Mouse (Mus musculus): ENCODE measurements around the gene Ccdc70. TPM values are rescaled to one million over a fixed set of nuclear protein-coding genes. Genes with fewer than 3 reads are reported as not detected.
"Not testable (repeated sequence)": the region's sequence is repeated elsewhere in the genome, so short reads cannot be mapped to it uniquely, and the experiment has no call there.

The Ccdc70 gene
- polyA plus RNA-seq (2015; fragmentation: Nextera tagmentation; extraction: Ambion mirVana): not detected in 2 replicates

DNA sequence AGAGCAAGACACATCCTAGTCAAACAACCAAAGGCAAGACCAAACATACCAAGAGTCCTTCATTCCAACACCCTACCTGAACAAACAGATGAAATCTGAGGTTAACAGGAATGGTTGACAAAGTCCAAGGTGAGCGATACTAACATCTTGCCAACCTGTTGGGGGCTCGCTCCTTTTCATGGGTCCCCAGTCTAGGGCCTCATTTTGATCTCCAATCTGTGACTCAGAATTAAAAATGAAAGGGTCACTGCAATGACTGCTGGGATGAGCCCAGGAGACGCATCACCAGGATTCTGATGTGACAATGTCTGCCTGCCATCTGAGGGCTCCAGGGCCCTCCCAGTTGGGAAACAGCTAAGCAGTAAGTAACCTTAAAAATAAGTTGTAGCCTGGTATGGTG lies at the start of gene Ccdc70:
Gene Ccdc70, plus strand, starts transcription at position 301 of the 400 bp plus-strand sequence.
- no peak within 1 kb of the TSS for H3K4me2 ChIP-seq
- no peaks in the 10 kb centered on the region for H3K36me3 ChIP-seq
- no peaks in the 10 kb centered on the region for H3K27me3 ChIP-seq
- H3K9me3 ChIP-seq: no peaks in the 10 kb centered on the region
- no peaks in the 10 kb centered on the region for H3K4me1 ChIP-seq
- H3K27ac ChIP-seq: no peak within 1 kb of the TSS
- no peak within 1 kb of the TSS for H3K4me3 ChIP-seq
- no peak for ATAC-seq (ENCODE audit: borderline replicate concordance, extremely low read depth, low FRiP score, low TSS enrichment)
- no peak within 1 kb of the TSS for H3K9ac ChIP-seq
- WGBS: 69% methylated on average over 3 of the region's 3 CpGs

DNA sequence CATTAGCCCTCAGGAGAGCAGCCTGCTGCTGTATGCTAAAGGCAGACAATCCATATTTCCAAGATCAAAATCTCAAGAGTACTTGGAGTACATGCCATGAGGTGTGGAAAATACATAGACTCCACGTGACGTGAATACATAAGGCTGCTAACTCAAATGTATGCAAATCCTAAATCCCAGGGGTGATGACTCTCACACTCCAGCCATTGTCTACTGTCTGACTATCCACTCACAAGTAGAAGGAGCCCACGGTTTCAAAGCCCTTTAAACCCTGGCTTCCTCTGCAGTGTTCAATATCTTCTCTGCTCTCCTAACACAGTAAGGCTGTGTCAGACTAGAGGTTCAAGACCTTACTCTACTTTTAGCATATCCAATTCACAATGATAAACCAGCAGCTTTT lies 38.8 kb upstream of the Ccdc70 start:
- ATAC-seq (ENCODE audit: borderline replicate concordance, extremely low read depth, low FRiP score, low TSS enrichment); H3K9ac ChIP-seq; H3K36me3 ChIP-seq; H3K4me1 ChIP-seq; H3K4me3 ChIP-seq; H3K4me2 ChIP-seq; H3K27ac ChIP-seq; H3K9me3 ChIP-seq; H3K27me3 ChIP-seq: not testable (repeated sequence)
- WGBS: 80% methylated on average over 3 of the region's 3 CpGs

- Histone ChIP-seq H3K4me1 (no peaks in the 10 kb centered on the region), H3K27me3 (no peaks in the 10 kb centered on the region), H3K27ac (no peak within 1 kb of the TSS), H3K9me3 (no peaks in the 10 kb centered on the region), H3K4me3 (no peak within 1 kb of the TSS), H3K36me3 (no peaks in the 10 kb centered on the region), H3K4me2 (no peak within 1 kb of the TSS), H3K9ac (no peak within 1 kb of the TSS)
- no peak for ATAC-seq (ENCODE audit: borderline replicate concordance, extremely low read depth, low FRiP score, low TSS enrichment)
- 86% methylated on average over 6 of the region's 6 CpGs for WGBS
These were observed 37.0 kb upstream of the Ccdc70 start, which contains the start of gene Defb15 for GRCm38 (mm10) chr8:21932610-21933009. Defb15 (minus strand) TSS chr8:21932710.

DNA sequence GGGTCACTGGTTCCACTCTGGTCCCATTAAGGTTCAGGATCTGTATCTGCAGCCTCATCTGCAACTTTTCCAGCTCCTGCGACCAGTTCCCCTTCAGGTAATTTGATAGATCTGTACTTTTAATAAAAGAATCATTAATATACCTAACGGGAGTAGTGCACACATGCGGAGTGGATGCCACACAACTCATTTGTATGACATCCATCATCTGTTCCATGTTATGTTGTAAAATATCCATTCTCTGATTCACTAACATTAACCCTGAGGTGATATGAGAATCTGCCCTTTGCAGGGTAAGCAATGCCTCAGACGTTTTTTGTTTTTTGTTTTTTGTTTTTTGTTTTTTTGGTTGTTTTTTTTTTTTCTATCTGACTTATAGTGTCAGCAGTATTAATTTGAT lies 31.5 kb upstream of the Ccdc70 start, which contains the start of gene Defb35:
Gene Defb35, plus strand, starts transcription at position 301 of the 400 bp plus-strand sequence.
- not testable (repeated sequence) for H3K4me2 ChIP-seq; H3K9ac ChIP-seq; H3K4me3 ChIP-seq; H3K36me3 ChIP-seq; H3K9me3 ChIP-seq; H3K4me1 ChIP-seq; ATAC-seq (ENCODE audit: borderline replicate concordance, extremely low read depth, low FRiP score, low TSS enrichment); H3K27ac ChIP-seq; H3K27me3 ChIP-seq
- WGBS: 72% methylated on average over 4 of the region's 4 CpGs

- Histone ChIP-seq H3K4me1 (no peaks in the 10 kb centered on the region), H3K27me3 (no peaks in the 10 kb centered on the region), H3K9ac (no peak within 1 kb of the TSS), H3K9me3 (no peaks in the 10 kb centered on the region), H3K27ac (no peak within 1 kb of the TSS), H3K4me3 (no peak within 1 kb of the TSS), H3K4me2 (no peak within 1 kb of the TSS), H3K36me3 (no peaks in the 10 kb centered on the region)
- WGBS: 82% methylated on average over 6 of the region's 6 CpGs
- no peak for ATAC-seq (ENCODE audit: borderline replicate concordance, extremely low read depth, low FRiP score, low TSS enrichment)
These were observed 23.1 kb upstream of the Ccdc70 start, which contains the start of gene Defb13 for GRCm38 (mm10) chr8:21946462-21946861. Defb13 (plus strand) TSS chr8:21946762.

GRCm38 (mm10) chr8:21947311-21948017 lies 22.1 kb upstream of the Ccdc70 start:
- H3K27ac ChIP-seq: no peak overlapping the region
- H3K36me3 ChIP-seq: no peaks in the 10 kb centered on the region
- no peaks in the 10 kb centered on the region for H3K27me3 ChIP-seq
- no peak overlapping the region for H3K9ac ChIP-seq
- ATAC-seq (ENCODE audit: borderline replicate concordance, extremely low read depth, low FRiP score, low TSS enrichment): no peak
- 59% methylated on average over 9 of the region's 9 CpGs for WGBS
- H3K4me3 ChIP-seq: no peak overlapping the region
- H3K4me2 ChIP-seq: no peak overlapping the region
- no peaks in the 10 kb centered on the region for H3K9me3 ChIP-seq
- no peaks in the 10 kb centered on the region for H3K4me1 ChIP-seq

GRCm38 (mm10) chr8:21955321-21955720 lies 14.3 kb upstream of the Ccdc70 start:
- Histone ChIP-seq H3K27me3 (no peaks in the 10 kb centered on the region), H3K9ac (no peak overlapping the region), H3K4me2 (no peak overlapping the region), H3K4me1 (no peaks in the 10 kb centered on the region), H3K9me3 (no peaks in the 10 kb centered on the region), H3K27ac (no peak overlapping the region), H3K4me3 (no peak overlapping the region), H3K36me3 (no peaks in the 10 kb centered on the region)
- 5% methylated on average over 9 of the region's 9 CpGs for WGBS
- ATAC-seq (ENCODE audit: borderline replicate concordance, extremely low read depth, low FRiP score, low TSS enrichment): no peak

DNA sequence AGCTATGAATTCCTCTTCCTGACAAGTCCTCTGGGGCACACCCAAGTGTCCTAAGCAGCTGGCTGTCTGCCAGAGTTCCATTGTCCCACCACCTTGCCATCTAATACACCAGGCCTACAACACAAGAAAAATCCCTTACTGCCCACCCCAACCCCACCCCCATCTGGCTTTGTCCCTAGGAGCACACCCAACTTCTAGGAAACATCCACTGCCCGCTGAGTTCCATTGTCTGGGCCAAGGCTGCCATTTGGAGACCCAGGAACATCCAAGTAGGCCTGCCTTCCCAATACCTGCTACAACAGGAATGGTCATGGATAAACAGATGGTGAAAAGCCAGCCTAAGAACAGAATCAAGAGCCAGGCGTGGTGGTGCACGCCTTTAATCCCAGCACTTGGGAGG lies 13.2 kb upstream of the Ccdc70 start:
- Histone ChIP-seq H3K4me2 (no peak overlapping the region), H3K36me3 (no peaks in the 10 kb centered on the region), H3K9ac (no peak overlapping the region), H3K27me3 (no peaks in the 10 kb centered on the region), H3K9me3 (no peaks in the 10 kb centered on the region), H3K4me1 (no peaks in the 10 kb centered on the region), H3K27ac (no peak overlapping the region), H3K4me3 (no peak overlapping the region)
- 80% methylated on average over 3 of the region's 3 CpGs for WGBS
- no peak for ATAC-seq (ENCODE audit: borderline replicate concordance, extremely low read depth, low FRiP score, low TSS enrichment)

DNA sequence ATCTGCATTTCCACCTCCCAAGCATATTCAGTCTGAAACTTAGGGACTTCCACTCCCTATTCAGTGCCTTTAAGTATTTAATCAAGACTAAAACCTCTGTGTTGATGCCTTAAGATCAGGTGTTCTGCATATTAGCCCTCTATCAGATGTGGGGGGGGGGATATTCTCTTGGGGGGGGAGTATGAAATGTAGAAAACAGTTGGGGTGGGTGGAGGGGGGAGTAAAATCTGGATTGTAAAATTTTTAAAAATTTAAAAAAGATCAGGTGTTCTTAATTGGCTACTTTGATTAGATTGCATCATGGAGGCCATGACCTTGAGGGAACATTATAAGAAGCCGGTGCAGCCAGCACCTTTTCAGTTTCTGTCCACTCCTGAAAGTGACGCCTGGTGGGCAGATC lies 11.2 kb upstream of the Ccdc70 start, which contains the start of gene Fam90a1a:
Gene Fam90a1a, plus strand, starts transcription at position 301 of the 400 bp plus-strand sequence.
- H3K4me2 ChIP-seq: no peak within 1 kb of the TSS
- no peak within 1 kb of the TSS for H3K4me3 ChIP-seq
- H3K27ac ChIP-seq: no peak within 1 kb of the TSS
- H3K4me1 ChIP-seq: no peaks in the 10 kb centered on the region
- no peaks in the 10 kb centered on the region for H3K27me3 ChIP-seq
- H3K9ac ChIP-seq: no peak within 1 kb of the TSS
- no peaks in the 10 kb centered on the region for H3K36me3 ChIP-seq
- ATAC-seq (ENCODE audit: borderline replicate concordance, extremely low read depth, low FRiP score, low TSS enrichment): no peak
- WGBS: 80% methylated on average over 2 of the region's 2 CpGs
- no peaks in the 10 kb centered on the region for H3K9me3 ChIP-seq

DNA sequence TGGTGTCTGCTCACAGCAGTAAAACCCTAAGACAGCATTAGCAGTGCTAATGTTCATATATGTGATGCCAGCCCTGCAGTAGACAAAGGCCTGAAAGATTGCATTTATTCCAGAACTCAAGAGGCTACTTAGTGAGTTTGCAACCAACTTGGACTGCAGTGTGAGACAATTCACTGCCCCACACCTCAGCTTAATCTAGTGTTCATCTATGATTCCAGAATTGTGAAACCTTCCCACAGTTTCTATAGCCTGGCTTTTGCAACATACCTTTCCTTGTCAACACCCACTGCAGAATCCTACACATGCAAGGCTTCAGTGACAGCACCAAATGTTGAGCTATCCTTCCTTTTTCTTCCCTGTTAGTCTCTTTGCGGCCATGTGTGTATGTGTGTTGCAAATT lies 2.9 kb upstream of the Ccdc70 start:
- 68% methylated on average over 1 of the region's 1 CpGs for WGBS
- ATAC-seq (ENCODE audit: borderline replicate concordance, extremely low read depth, low FRiP score, low TSS enrichment): no peak
- Histone ChIP-seq H3K4me3 (no peak overlapping the region), H3K4me2 (no peak overlapping the region), H3K27me3 (no peaks in the 10 kb centered on the region), H3K9ac (no peak overlapping the region), H3K27ac (no peak overlapping the region), H3K4me1 (no peaks in the 10 kb centered on the region), H3K9me3 (no peaks in the 10 kb centered on the region), H3K36me3 (no peaks in the 10 kb centered on the region)

DNA sequence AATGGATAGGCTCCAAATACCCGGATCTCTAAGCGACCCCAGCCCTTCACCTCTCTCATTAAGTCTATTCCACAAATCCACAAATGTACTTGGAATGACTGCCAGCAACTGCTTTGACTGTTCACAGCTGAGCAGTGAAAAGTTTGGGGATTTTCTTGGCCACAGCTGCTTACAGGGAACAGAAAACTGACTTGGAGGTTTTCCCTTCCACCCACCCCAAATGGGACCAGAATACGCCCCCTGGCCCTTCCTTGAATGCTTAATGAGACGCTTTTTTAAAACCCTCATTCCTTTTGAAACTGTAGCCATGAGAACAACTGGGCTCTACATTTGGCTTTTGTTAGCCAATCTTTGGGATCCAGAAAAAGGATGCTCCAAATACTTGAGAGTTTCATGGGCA lies 8.6 kb downstream of the Ccdc70 start:
- Histone ChIP-seq H3K36me3 (no peaks in the 10 kb centered on the region), H3K9ac (no peak overlapping the region), H3K27ac (no peak overlapping the region), H3K4me1 (no peaks in the 10 kb centered on the region), H3K4me2 (no peak overlapping the region), H3K27me3 (no peaks in the 10 kb centered on the region), H3K9me3 (no peaks in the 10 kb centered on the region), H3K4me3 (no peak overlapping the region)
- WGBS: 69% methylated on average over 4 of the region's 4 CpGs
- ATAC-seq (ENCODE audit: borderline replicate concordance, extremely low read depth, low FRiP score, low TSS enrichment): no peak

GRCm38 (mm10) chr8:21981664-21982337 lies 12.2 kb downstream of the Ccdc70 start:
- no peak for ATAC-seq (ENCODE audit: borderline replicate concordance, extremely low read depth, low FRiP score, low TSS enrichment)

More at GRCm38 (mm10) chr8:21981664-21982337, 12.2 kb downstream of the Ccdc70 start:
- Histone ChIP-seq H3K4me3 (no peak overlapping the region), H3K4me1 (no peaks in the 10 kb centered on the region), H3K36me3 (no peaks in the 10 kb centered on the region), H3K27me3 (no peaks in the 10 kb centered on the region), H3K9me3 (no peaks in the 10 kb centered on the region), H3K27ac (no peak overlapping the region), H3K4me2 (no peak overlapping the region), H3K9ac (no peak overlapping the region)
- 60% methylated on average over 8 of the region's 8 CpGs for WGBS
